Mouse (Mus musculus) frontal cortex, postnatal 10 days (tissue): ENCODE data around the gene Dbr1.
"Not testable (repeated sequence)": the region's sequence is repeated elsewhere in the genome, so short reads cannot be mapped to it uniquely, and the experiment has no call there.

Source experiments
- DNase-seq, 2 experiments: peaks; one replicate each; pipeline ENCODE4 v3.0.0; 2022; ENCODE audit warnings: low spot score in 2 of 2, mixed read lengths in 1 of 2

The Dbr1 gene

GRCm38 (mm10) chr9:99575677-99576480 lies at the start of gene Dbr1:
Gene Dbr1, plus strand, starts transcription at chr9:99575799.
- DNase-seq = peak; percentile 87 to 91

GRCm38 (mm10) chr9:99531865-99532264 lies 43.7 kb upstream of the Dbr1 start:
- DNase-seq = no peak

GRCm38 (mm10) chr9:99546259-99546658 lies 29.3 kb upstream of the Dbr1 start:
- no peak for DNase-seq

- no peak for DNase-seq
Observed at GRCm38 (mm10) chr9:99552068-99552467, 23.5 kb upstream of the Dbr1 start.

- no peak for DNase-seq
Observed at GRCm38 (mm10) chr9:99553049-99553448, 22.6 kb upstream of the Dbr1 start.

- no peak for DNase-seq
Observed at GRCm38 (mm10) chr9:99554052-99554451, 21.5 kb upstream of the Dbr1 start.

GRCm38 (mm10) chr9:99555253-99555652 lies 20.3 kb upstream of the Dbr1 start:
- no peak for DNase-seq

GRCm38 (mm10) chr9:99557580-99558300 lies 17.9 kb upstream of the Dbr1 start:
- no peak for DNase-seq

GRCm38 (mm10) chr9:99558824-99559556 lies 16.6 kb upstream of the Dbr1 start:
- DNase-seq = no peak

- no peak for DNase-seq
Observed at GRCm38 (mm10) chr9:99559557-99559904, 16.1 kb upstream of the Dbr1 start.

GRCm38 (mm10) chr9:99560389-99560788 lies 15.2 kb upstream of the Dbr1 start:
- DNase-seq = no peak

- no peak for DNase-seq
Observed at GRCm38 (mm10) chr9:99563714-99564113, 11.9 kb upstream of the Dbr1 start.

GRCm38 (mm10) chr9:99568023-99568346 lies 7.6 kb upstream of the Dbr1 start:
- DNase-seq = no peak

GRCm38 (mm10) chr9:99568347-99569070 lies 7.1 kb upstream of the Dbr1 start, which contains the start of gene Armc8:
Gene Armc8, minus strand, starts transcription at chr9:99568899.
- peak; percentile 87 to 89 for DNase-seq

GRCm38 (mm10) chr9:99569071-99569397 lies 6.6 kb upstream of the Dbr1 start:
- no peak for DNase-seq

GRCm38 (mm10) chr9:99580655-99581054 lies 5.1 kb downstream of the Dbr1 start:
- DNase-seq = no peak

- no peak for DNase-seq
Observed at GRCm38 (mm10) chr9:99587505-99588202, 12.1 kb downstream of the Dbr1 start.

- no peak for DNase-seq
Observed at GRCm38 (mm10) chr9:99591144-99591543, 15.5 kb downstream of the Dbr1 start.

GRCm38 (mm10) chr9:99599127-99599526 lies 23.5 kb downstream of the Dbr1 start:
- not testable (repeated sequence) for DNase-seq

- DNase-seq = no peak
Observed at GRCm38 (mm10) chr9:99603566-99603965, 28.0 kb downstream of the Dbr1 start.

- DNase-seq = no peak
Observed at GRCm38 (mm10) chr9:99612202-99612601, 36.6 kb downstream of the Dbr1 start, which contains the start of gene A4gnt. Gene A4gnt, plus strand, starts transcription at chr9:99612502.
